Mouse (Mus musculus) heart, postnatal 0 days (tissue): ENCODE data around the gene Lmnb2.

Source experiments
- CTCF ChIP-seq: IDR thresholded peaks from 2 replicates; pipeline ENCODE4 v1.5.1; 2016; ENCODE audit warnings: antibody characterized with exemption, control low read depth, low read depth
- EP300 ChIP-seq: IDR thresholded peaks from 2 replicates; pipeline ENCODE4 v1.6.1; 2016; ENCODE audit warnings: antibody characterized with exemption, low read depth

DNA sequence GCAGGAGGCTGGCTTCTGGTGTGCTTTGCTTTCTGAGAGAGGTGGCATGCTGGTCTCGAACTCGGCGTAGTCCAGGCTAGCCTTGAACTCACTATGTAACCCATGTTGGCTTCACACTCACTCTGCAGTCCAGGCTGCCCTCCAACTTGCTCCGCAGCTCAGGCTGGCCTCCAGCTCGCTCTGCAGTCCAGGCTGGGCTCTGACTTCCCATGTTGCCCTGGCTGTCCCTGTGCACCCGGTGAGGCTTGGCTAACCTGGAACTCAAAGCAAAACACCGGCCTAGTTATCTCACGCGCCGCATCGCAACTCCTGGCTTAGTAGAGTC is 62.3 kb downstream of the Lmnb2 start:
- no peak for TF ChIP-seq CTCF
- TF ChIP-seq EP300, result no peak
